Mouse (Mus musculus) ES-E14 (cell line): ENCODE measurements around the gene Smim20.

Experiments used
- MAFK ChIP-seq: IDR thresholded peaks from 2 replicates; pipeline ENCODE4 v1.6.1; 2014; ENCODE audit warnings: mild to moderate bottlenecking, low read depth, low read length, inconsistent platforms; ENCODE audit not compliant: insufficient read depth
- ZC3H11A ChIP-seq: IDR thresholded peaks from 2 replicates; pipeline ENCODE4 v1.6.1; 2012; ENCODE audit warnings: low read depth, mild to moderate bottlenecking, inconsistent platforms, low read length, borderline replicate concordance

GRCm38 (mm10) chr5:53254821-53255220 is 12.1 kb upstream of the Smim20 start:
- TF ChIP-seq ZC3H11A (no peak), MAFK (no peak)
